Mouse (Mus musculus) liver, embryonic 14.5 days (tissue): Measurements from ENCODE around the gene Catsperb. TPM values are rescaled to one million over a fixed set of nuclear protein-coding genes. Genes with fewer than 3 reads are reported as not detected.

Experiments
- ATAC-seq: fragments of 200-750 bp; cut with Nextera tagmentation; 2 replicates; pipeline ENCODE4 v1.8.0; 2017; ENCODE audit warnings: moderate number of reproducible peaks, mild to moderate bottlenecking, moderate library complexity; ENCODE audit not compliant: insufficient read depth
- DNase-seq, 3 experiments: peaks; one replicate each; pipeline ENCODE4 v3.0.0-alpha.2; 2012 to 2013; ENCODE audit warnings: low read depth in 3 of 3, low spot score in 3 of 3
- H3K27ac ChIP-seq: fragments of 300-500 bp; sonication (generic); 2 replicates; pipeline ENCODE4 v1.5.1; 2014; ENCODE audit warnings: moderate library complexity, mild to moderate bottlenecking, control low read depth, inconsistent platforms
- H3K27me3 ChIP-seq: fragments of 300-500 bp; sonication (generic); 2 replicates; pipeline ENCODE4 v1.6.1; 2014; ENCODE audit warnings: mild to moderate bottlenecking, low read length, moderate library complexity; ENCODE audit not compliant: control insufficient read depth, insufficient read depth
- H3K36me3 ChIP-seq: fragments of 300-500 bp; sonication (generic); replicated peaks from 2 replicates; pipeline ENCODE4 v1.6.1; 2014; ENCODE audit warnings: low read depth; ENCODE audit not compliant: control insufficient read depth, insufficient read depth
- H3K4me1 ChIP-seq, 2 experiments: fragments of 200-500 bp in 1 of 2; fragments of 300-500 bp in 1 of 2; sonication (generic) in 1 of 2; replicated peaks; 2 replicates each; pipeline ENCODE4 v1.6.1; 2012 to 2014; ENCODE audit warnings: antibody characterized with exemption in 1 of 2, inconsistent platforms in 1 of 2, low read length in 1 of 2; ENCODE audit not compliant: control insufficient read depth in 2 of 2, insufficient read depth in 2 of 2
- H3K4me2 ChIP-seq: fragments of 300-500 bp; sonication (generic); 2 replicates; pipeline ENCODE4 v1.6.1; 2014; ENCODE audit warnings: low read depth, mild to moderate bottlenecking, control low read depth, moderate library complexity
- H3K4me3 ChIP-seq, 2 experiments: fragments of 200-500 bp in 1 of 2; fragments of 300-500 bp in 1 of 2; sonication (generic) in 1 of 2; 2 replicates each; pipeline ENCODE4 v1.5.1; 2012 to 2014; ENCODE audit warnings: low read depth in 2 of 2, low read length in 2 of 2, mild to moderate bottlenecking in 2 of 2, control low read depth in 1 of 2, inconsistent platforms in 1 of 2, moderate library complexity in 1 of 2; ENCODE audit not compliant: insufficient read depth in 1 of 2
- H3K9ac ChIP-seq: fragments of 300-500 bp; sonication (generic); replicated peaks from 2 replicates; pipeline ENCODE4 v1.6.1; 2014; ENCODE audit warnings: mild to moderate bottlenecking, control low read depth, moderate library complexity
- H3K9me3 ChIP-seq: fragments of 300-500 bp; sonication (generic); 2 replicates; pipeline ENCODE4 v1.6.1; 2016; ENCODE audit warnings: low read length, mixed read lengths; ENCODE audit not compliant: control insufficient read depth
- CTCF ChIP-seq: IDR thresholded peaks from 2 replicates; pipeline ENCODE4 v1.5.1; 2016; ENCODE audit warnings: antibody characterized with exemption, low read depth, control low read depth
- EP300 ChIP-seq: IDR thresholded peaks from 2 replicates; pipeline ENCODE4 v1.6.1; 2016; ENCODE audit warnings: antibody characterized with exemption, low read depth
- WGBS: fragments of 180-500 bp; shearing (Covaris S2); extraction: QIAGEN DNeasy Blood & Tissue Kit; methylation state at CpG from one replicate; pipeline ENCODE4 v1.1.7; 2014; ENCODE audit not compliant: insufficient replicate concordance; 5-methylcytosine and 5-hydroxymethylcytosine counted together
- microRNA-seq: library from miRNA; unstranded; fragments of <30 nt; microRNA quantifications from one replicate; pipeline ENCODE4, GENCODE M21; 2016
- polyA plus RNA-seq, 2 experiments: library from polyadenylated mRNA; depleted of rRNA in 1 of 2; stranded (reverse) in 1 of 2; unstranded in 1 of 2; fragments of >200 nt; fragmentation: Nextera tagmentation in 1 of 2; extraction: Ambion mirVana in 1 of 2; gene quantifications; 2 replicates each; pipeline versions ENCODE4 v1.2.1 to v1.2.3; 2012 to 2014

The Catsperb gene
- polyA plus RNA-seq, 2 experiments: not detected

DNA sequence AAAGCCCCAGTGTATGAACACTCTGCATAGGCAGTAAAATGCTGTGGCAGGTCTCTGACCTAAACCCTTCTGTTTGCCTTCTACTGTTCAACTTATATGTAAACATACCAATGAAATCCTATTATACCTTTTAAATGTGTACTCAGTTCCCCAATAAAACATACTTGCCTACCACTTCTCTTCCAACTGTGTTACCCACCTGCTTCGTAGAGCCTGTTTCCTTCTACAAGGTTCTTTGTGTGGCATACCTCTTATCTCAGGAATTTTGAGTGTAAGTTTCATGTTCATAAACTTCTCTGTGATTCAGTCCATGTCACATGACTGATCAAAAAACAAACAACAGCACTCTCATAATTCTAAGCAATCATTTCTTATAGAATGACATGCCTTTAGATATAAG is 228.7 kb downstream of the Catsperb start:
- 63% methylated on average over 1 of the region's 1 CpGs for WGBS
- TF ChIP-seq CTCF (no peak), EP300 (no peak)
- Histone ChIP-seq H3K9me3 (no peaks in the 10 kb centered on the region), H3K36me3 (no peaks in the 10 kb centered on the region), H3K27ac (no peak overlapping the region), H3K4me2 (no peak overlapping the region), H3K4me3 (no peak overlapping the region), H3K4me1 (no peaks in the 10 kb centered on the region), H3K9ac (no peak overlapping the region), H3K27me3 (no peaks in the 10 kb centered on the region)
- ATAC-seq (no peak), DNase-seq (no peak)

DNA sequence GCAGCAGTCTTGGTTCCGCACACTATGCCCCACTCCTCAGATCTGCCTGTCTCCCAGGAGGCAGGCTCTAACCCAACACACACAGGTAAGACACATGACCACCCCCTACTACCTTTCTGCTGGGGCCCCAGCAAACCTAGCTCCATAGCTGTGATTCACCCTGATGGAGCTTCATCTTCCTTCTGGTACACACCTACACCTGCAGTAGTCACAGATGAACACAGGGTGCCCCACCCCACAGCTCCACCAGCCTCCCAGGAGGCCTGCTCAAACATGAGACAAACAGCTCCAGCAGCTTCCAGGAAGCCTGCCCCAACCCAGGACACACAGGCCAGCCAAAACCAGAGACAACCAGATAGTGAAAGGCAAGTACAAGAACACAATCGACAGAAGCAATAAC is 263.0 kb downstream of the Catsperb start:
- H3K36me3 ChIP-seq: no peaks in the 10 kb centered on the region
- H3K4me1 ChIP-seq: no peaks in the 10 kb centered on the region
- H3K27me3 ChIP-seq: no peaks in the 10 kb centered on the region
- no peaks in the 10 kb centered on the region for H3K9me3 ChIP-seq
- DNase-seq (no peak), ATAC-seq (no peak)
- TF ChIP-seq EP300: no peak
- TF ChIP-seq CTCF: no peak
- H3K4me3 ChIP-seq: no peak overlapping the region
- no peak overlapping the region for H3K9ac ChIP-seq
- WGBS: 67% methylated on average over 2 of the region's 2 CpGs
- no peak overlapping the region for H3K27ac ChIP-seq
- H3K4me2 ChIP-seq: no peak overlapping the region

Small RNAs within 50 kb of the gene (microRNA-seq; reads per million reads assigned to microRNA genes)
- gene Gm24542: not detected
